Mouse (Mus musculus) brain, adult 2 months (tissue): Measurements from ENCODE around the gene Spag5.
"Not testable (repeated sequence)": the region's sequence is repeated elsewhere in the genome, so short reads cannot be mapped to it uniquely, and the experiment has no call there.

Source experiments
- DNase-seq: peaks from one replicate; pipeline ENCODE4 v3.0.0; 2011; ENCODE audit warnings: low read depth, low spot score

Gene Spag5

DNA sequence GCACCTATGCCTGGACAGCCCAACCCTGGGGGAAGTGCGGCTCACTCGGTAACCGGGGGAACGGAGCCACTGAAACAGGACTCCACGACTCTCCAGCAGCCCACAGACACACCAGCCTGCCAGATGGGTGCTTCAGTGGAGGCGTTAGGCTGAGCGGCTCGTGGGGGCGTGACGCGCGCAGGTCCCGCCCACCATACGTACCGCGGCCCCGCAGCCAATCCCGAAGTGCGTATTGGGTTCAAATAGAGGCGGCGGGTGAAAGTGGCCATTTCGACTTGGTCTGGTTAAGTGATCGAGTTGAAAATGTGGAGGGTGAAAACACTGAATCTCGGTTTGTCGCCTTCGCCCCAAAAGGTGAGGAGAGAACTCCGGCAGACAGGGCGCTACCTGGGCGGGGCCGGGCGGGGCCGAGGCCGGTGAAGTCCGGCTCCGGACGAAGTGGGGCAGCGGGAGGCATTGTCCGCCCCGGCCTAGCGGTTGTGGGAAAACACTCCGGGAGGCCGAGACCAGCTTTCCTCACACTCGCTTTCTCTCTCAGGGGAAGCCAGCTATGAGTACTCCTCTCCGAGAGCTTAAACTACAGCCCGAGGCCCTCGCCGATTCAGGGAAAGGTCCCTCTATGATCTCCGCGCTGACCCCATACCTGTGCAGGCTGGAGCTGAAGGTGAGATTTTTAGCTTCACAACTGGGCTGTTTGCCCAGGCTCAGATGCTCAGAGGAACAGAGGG lies at the start of gene Spag5:
Spag5 (plus strand) TSS at position 173 of the 728 bp plus-strand sequence.
- DNase-seq = peak; percentile 94

- DNase-seq = no peak
Observed at GRCm38 (mm10) chr11:78256618-78257017, 44.7 kb upstream of the Spag5 start.

GRCm38 (mm10) chr11:78260489-78261258 lies 40.7 kb upstream of the Spag5 start:
- DNase-seq = no peak

GRCm38 (mm10) chr11:78261380-78262352 lies 39.7 kb upstream of the Spag5 start, which contains the start of gene 2610507B11Rik:
Gene 2610507B11Rik, plus strand, starts transcription at chr11:78261752.
- peak; percentile 98 for DNase-seq

DNA sequence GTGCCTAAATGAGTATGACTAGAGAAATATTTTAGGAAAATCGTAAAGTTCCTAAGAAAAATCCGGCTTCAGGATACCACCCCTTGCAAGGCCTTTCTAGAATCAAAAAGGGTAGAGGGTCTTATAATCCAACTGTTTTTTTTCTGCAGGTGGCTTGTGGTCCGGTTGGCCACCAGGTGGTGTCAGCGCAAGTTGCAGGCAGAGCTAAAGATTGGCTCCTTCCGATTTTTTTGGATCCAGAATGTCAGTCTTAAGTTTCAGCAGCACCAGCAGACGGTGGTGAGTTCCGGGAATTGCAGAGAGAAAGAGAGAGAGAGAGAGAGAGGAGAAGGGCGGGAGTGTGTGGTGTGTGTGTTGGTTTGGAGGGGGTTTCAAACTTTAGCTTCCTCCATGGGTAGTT lies 38.8 kb upstream of the Spag5 start:
- DNase-seq = peak; percentile 86

DNA sequence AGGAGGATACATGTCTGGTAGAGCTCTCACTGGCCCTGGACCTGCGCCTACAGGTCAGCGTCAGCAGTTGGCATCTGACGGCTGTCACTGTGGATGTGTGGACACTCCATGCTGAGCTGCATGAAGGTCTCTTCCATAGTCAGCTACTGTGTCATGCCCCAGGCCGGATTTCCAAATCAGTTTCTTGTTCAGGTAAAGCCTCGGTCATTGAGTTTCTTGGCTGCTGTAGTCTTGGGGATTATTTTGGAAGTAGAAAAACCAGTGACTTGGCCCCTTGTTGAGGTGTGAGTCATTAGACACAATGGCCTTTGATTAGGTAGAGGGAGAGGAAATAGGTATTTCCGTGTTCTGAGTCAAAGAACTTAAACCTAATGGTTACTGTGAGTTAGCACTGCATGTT lies 35.8 kb upstream of the Spag5 start:
- no peak for DNase-seq

- peak; percentile 85 for DNase-seq
Observed at GRCm38 (mm10) chr11:78271986-78272385, 29.3 kb upstream of the Spag5 start.

- DNase-seq = no peak
Observed at GRCm38 (mm10) chr11:78275596-78275995, 25.7 kb upstream of the Spag5 start.

GRCm38 (mm10) chr11:78276169-78276568 lies 25.2 kb upstream of the Spag5 start:
- not testable (repeated sequence) for DNase-seq

DNA sequence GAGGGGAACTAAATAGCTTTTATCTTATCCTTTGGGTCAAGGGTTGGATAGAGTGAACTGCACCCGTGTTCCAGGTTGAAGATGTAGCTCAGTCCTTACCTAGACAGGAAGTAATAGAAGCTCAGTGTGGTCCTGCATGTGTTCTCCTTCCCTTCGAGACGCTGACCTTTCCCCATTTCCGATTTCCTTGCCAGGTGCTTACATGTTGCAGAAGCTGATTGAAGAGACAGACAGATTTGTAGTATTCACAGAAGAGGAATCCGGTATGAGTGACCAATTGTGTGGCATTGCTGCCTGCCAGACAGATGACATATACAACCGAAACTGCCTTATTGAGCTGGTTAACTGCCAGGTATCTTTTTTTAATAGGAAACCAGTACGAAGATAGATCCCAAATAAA lies 22.5 kb upstream of the Spag5 start:
- DNase-seq = no peak

DNA sequence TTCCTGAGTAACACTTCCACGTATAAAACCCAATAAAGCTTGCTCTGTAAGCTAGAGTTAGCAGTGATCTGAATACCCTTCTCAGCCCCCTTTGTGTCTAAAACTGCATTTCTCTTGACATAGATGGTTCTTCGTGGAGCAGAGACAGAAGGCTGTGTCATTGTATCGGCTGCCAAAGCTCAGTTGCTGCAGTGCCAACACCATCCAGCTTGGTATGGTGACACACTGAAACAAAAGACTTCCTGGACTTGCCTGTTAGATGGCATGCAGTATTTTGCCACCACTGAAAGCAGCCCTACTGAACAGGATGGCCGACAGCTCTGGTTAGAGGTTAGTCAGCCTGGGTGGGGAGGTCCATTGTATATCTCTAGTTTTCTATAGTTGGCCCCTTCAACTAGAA lies 21.7 kb upstream of the Spag5 start:
- DNase-seq = peak; percentile 50

- no peak for DNase-seq
Observed at GRCm38 (mm10) chr11:78289146-78289763, 12.1 kb upstream of the Spag5 start.

- peak; percentile 81 for DNase-seq
Observed at GRCm38 (mm10) chr11:78290654-78291053, 10.7 kb upstream of the Spag5 start, which contains the start of gene BC030499. Gene BC030499, plus strand, starts transcription at chr11:78290841.

GRCm38 (mm10) chr11:78294585-78294984 lies 6.7 kb upstream of the Spag5 start:
- DNase-seq = no peak

DNA sequence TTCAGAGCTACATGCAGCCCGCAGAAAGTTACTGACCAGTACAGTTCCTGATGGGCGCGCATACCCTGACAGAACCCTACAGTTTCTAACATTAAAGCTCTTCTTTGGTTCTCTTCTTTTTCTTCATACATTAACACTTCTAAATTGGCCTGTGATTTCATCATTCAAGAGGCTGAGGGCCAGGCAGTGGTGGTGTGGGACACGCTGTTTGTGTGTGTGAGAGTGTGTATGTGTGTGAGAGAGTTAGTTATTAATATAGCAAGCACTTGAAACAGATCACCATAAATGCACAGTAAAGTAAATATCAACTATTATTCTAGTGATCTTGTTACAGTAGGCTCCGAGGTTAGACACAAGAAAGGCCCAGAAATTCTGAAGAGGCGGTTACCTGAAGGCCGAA lies 412 bp upstream of the Spag5 start:
- DNase-seq = no peak

DNA sequence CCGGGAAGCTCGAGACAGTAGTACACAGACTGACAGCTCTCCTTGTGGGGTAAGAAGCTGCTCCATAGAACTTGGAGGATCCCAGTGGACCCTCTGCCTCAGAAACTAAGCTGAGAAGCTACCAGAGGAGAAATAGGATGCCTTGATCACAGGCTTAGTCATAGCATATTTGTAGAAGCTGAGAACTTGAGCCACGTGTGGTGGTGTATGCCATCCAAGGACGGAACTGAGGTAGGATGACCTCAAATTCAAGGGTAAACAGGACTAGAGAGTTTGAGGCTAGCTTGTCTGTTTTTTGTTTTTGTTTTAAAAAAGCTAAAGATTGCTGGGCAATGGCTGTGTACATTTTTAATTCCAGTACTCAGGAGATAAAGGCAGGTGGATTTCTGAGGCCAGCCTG lies 3.9 kb downstream of the Spag5 start:
- DNase-seq = no peak

- DNase-seq = no peak
Observed at GRCm38 (mm10) chr11:78310861-78311511, 9.7 kb downstream of the Spag5 start.

GRCm38 (mm10) chr11:78313662-78314061 lies 12.3 kb downstream of the Spag5 start:
- DNase-seq = no peak

- DNase-seq = no peak
Observed at GRCm38 (mm10) chr11:78318411-78318810, 17.1 kb downstream of the Spag5 start.

- DNase-seq = peak; percentile 49
Observed at GRCm38 (mm10) chr11:78322076-78322831, 20.9 kb downstream of the Spag5 start.
